Mouse (Mus musculus): ENCODE results near the gene Cntn1. TPM values are rescaled to one million over a fixed set of nuclear protein-coding genes. Genes with fewer than 3 reads are reported as not detected.

Gene Cntn1
- polyA plus RNA-seq, 1 experiment, result 2.1 TPM

- Histone ChIP-seq H3K4me1 (ENCODE audit: control insufficient read depth, insufficient read depth, low read length) (no peaks in the 10 kb centered on the region), H3K4me3 (replicated peaks; ENCODE audit: extremely low read depth, low read depth, low read length) (no peak overlapping the region)
- WGBS, result 70% methylated on average over 2 of the region's 2 CpGs
- DNase-seq, result no peak
- no peak for TF ChIP-seq POLR2A (IDR thresholded peaks at IDR 0.05; ENCODE audit: borderline replicate concordance, extremely low read depth, low read depth, low read length)
- no peak for TF ChIP-seq CTCF (IDR thresholded peaks at IDR 0.05; ENCODE audit: insufficient read depth, low read length)
These were observed 124.8 kb downstream of the Cntn1 start for GRCm38 (mm10) chr15:92175739-92176138.

GRCm38 (mm10) chr15:92177413-92177812 is 126.4 kb downstream of the Cntn1 start:
- no peak for DNase-seq
- H3K4me3 ChIP-seq (replicated peaks; ENCODE audit: extremely low read depth, low read depth, low read length), result no peak overlapping the region
- H3K4me1 ChIP-seq (ENCODE audit: control insufficient read depth, insufficient read depth, low read length), result no peaks in the 10 kb centered on the region
- 45% methylated on average over 9 of the region's 9 CpGs for WGBS
- TF ChIP-seq POLR2A (IDR thresholded peaks at IDR 0.05; ENCODE audit: borderline replicate concordance, extremely low read depth, low read depth, low read length) (no peak), CTCF (IDR thresholded peaks at IDR 0.05; ENCODE audit: insufficient read depth, low read length) (no peak)

- WGBS, result 94% methylated on average over 2 of the region's 2 CpGs
- Histone ChIP-seq H3K4me3 (replicated peaks; ENCODE audit: extremely low read depth, low read depth, low read length) (no peak overlapping the region), H3K4me1 (ENCODE audit: control insufficient read depth, insufficient read depth, low read length) (no peaks in the 10 kb centered on the region)
- no peak for DNase-seq
- TF ChIP-seq CTCF (IDR thresholded peaks at IDR 0.05; ENCODE audit: insufficient read depth, low read length) (no peak), POLR2A (IDR thresholded peaks at IDR 0.05; ENCODE audit: borderline replicate concordance, extremely low read depth, low read depth, low read length) (no peak)
These were observed 134.5 kb downstream of the Cntn1 start for GRCm38 (mm10) chr15:92185484-92185883.

- Histone ChIP-seq H3K4me1 (ENCODE audit: control insufficient read depth, insufficient read depth, low read length) (no peaks in the 10 kb centered on the region), H3K4me3 (replicated peaks; ENCODE audit: extremely low read depth, low read depth, low read length) (no peak overlapping the region)
- WGBS, result 52% methylated on average over 2 of the region's 2 CpGs
- DNase-seq, result no peak
- no peak for TF ChIP-seq POLR2A (IDR thresholded peaks at IDR 0.05; ENCODE audit: borderline replicate concordance, extremely low read depth, low read depth, low read length)
- no peak for TF ChIP-seq CTCF (IDR thresholded peaks at IDR 0.05; ENCODE audit: insufficient read depth, low read length)
These were observed 139.0 kb downstream of the Cntn1 start for GRCm38 (mm10) chr15:92190000-92190399.

GRCm38 (mm10) chr15:92200326-92200985 is 149.5 kb downstream of the Cntn1 start:
- Histone ChIP-seq H3K4me1 (ENCODE audit: control insufficient read depth, insufficient read depth, low read length) (no peaks in the 10 kb centered on the region), H3K4me3 (replicated peaks; ENCODE audit: extremely low read depth, low read depth, low read length) (no peak overlapping the region)
- no peak for DNase-seq
- TF ChIP-seq POLR2A (IDR thresholded peaks at IDR 0.05; ENCODE audit: borderline replicate concordance, extremely low read depth, low read depth, low read length) (no peak), CTCF (IDR thresholded peaks at IDR 0.05; ENCODE audit: insufficient read depth, low read length) (no peak)
- WGBS, result 80% methylated on average over 6 of the region's 6 CpGs

GRCm38 (mm10) chr15:92206695-92207094 is 155.7 kb downstream of the Cntn1 start:
- WGBS, result 72% methylated on average over 4 of the region's 4 CpGs
- TF ChIP-seq POLR2A (IDR thresholded peaks at IDR 0.05; ENCODE audit: borderline replicate concordance, extremely low read depth, low read depth, low read length) (no peak), CTCF (IDR thresholded peaks at IDR 0.05; ENCODE audit: insufficient read depth, low read length) (no peak)
- no peak for DNase-seq

GRCm38 (mm10) chr15:92209778-92210177 is 158.8 kb downstream of the Cntn1 start:
- no peak for DNase-seq
- Histone ChIP-seq H3K4me3 (replicated peaks; ENCODE audit: extremely low read depth, low read depth, low read length) (no peak overlapping the region), H3K4me1 (ENCODE audit: control insufficient read depth, insufficient read depth, low read length) (no peaks in the 10 kb centered on the region)
- TF ChIP-seq POLR2A (IDR thresholded peaks at IDR 0.05; ENCODE audit: borderline replicate concordance, extremely low read depth, low read depth, low read length), result no peak
- TF ChIP-seq CTCF (IDR thresholded peaks at IDR 0.05; ENCODE audit: insufficient read depth, low read length), result no peak
- 59% methylated on average over 1 of the region's 1 CpGs for WGBS

More at GRCm38 (mm10) chr15:92206695-92207094, 155.7 kb downstream of the Cntn1 start:
- Histone ChIP-seq H3K4me3 (replicated peaks; ENCODE audit: extremely low read depth, low read depth, low read length) (no peak overlapping the region), H3K4me1 (ENCODE audit: control insufficient read depth, insufficient read depth, low read length) (no peaks in the 10 kb centered on the region)

- H3K4me1 ChIP-seq (ENCODE audit: control insufficient read depth, insufficient read depth, low read length), result no peaks in the 10 kb centered on the region
- TF ChIP-seq POLR2A (IDR thresholded peaks at IDR 0.05; ENCODE audit: borderline replicate concordance, extremely low read depth, low read depth, low read length) (no peak), CTCF (IDR thresholded peaks at IDR 0.05; ENCODE audit: insufficient read depth, low read length) (no peak)
- 74% methylated on average over 7 of the region's 7 CpGs for WGBS
- no peak overlapping the region for H3K4me3 ChIP-seq (replicated peaks; ENCODE audit: extremely low read depth, low read depth, low read length)
- no peak for DNase-seq
These were observed 159.7 kb downstream of the Cntn1 start for GRCm38 (mm10) chr15:92210486-92211235.

- WGBS, result 55% methylated on average over 3 of the region's 3 CpGs
- no peak for DNase-seq
- Histone ChIP-seq H3K4me1 (ENCODE audit: control insufficient read depth, insufficient read depth, low read length) (no peaks in the 10 kb centered on the region), H3K4me3 (replicated peaks; ENCODE audit: extremely low read depth, low read depth, low read length) (no peak overlapping the region)
- TF ChIP-seq POLR2A (IDR thresholded peaks at IDR 0.05; ENCODE audit: borderline replicate concordance, extremely low read depth, low read depth, low read length), result no peak
- TF ChIP-seq CTCF (IDR thresholded peaks at IDR 0.05; ENCODE audit: insufficient read depth, low read length), result no peak
These were observed 164.9 kb downstream of the Cntn1 start for GRCm38 (mm10) chr15:92215841-92216240.

- TF ChIP-seq CTCF (IDR thresholded peaks at IDR 0.05; ENCODE audit: insufficient read depth, low read length) (no peak), POLR2A (IDR thresholded peaks at IDR 0.05; ENCODE audit: borderline replicate concordance, extremely low read depth, low read depth, low read length) (no peak)
- no peaks in the 10 kb centered on the region for H3K4me1 ChIP-seq (ENCODE audit: control insufficient read depth, insufficient read depth, low read length)
- H3K4me3 ChIP-seq (replicated peaks; ENCODE audit: extremely low read depth, low read depth, low read length), result no peak overlapping the region
- 52% methylated on average over 2 of the region's 2 CpGs for WGBS
- DNase-seq, result no peak
These were observed 170.5 kb downstream of the Cntn1 start for GRCm38 (mm10) chr15:92221446-92221845.

All from lung, adult 2 months (tissue).